Mouse (Mus musculus): ENCODE data around the gene Sstr3. TPM values are rescaled to one million over a fixed set of nuclear protein-coding genes. Genes with fewer than 3 reads are reported as not detected.

The Sstr3 gene
- polyA plus RNA-seq, 1 experiment from 2014 or later, result 0.20 TPM

DNA sequence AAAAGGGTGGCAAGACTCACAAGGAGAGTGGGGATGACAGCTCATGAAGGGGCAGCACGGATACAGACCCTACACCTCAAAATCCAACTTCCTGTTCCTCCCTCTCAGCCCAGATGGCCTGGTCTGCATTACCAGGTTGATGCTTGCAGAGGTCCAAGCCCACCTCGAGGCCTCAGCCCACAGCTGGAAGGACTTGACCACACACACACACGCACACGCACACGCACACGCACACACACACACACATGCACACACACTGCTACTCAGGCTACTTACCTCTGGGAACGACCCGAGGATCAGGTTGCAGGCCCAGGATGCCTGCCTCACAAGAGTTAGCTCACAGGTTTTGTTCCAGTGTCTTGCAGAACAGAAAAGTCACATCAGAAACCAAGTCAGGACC is 54.6 kb downstream of the Sstr3 start:
- WGBS, result 66% methylated on average over 8 of the region's 8 CpGs
- no peak overlapping the region for H3K4me2 ChIP-seq
- peaks cover 18% of the 10 kb centered on the region for H3K27me3 ChIP-seq
- no peak overlapping the region for H3K27ac ChIP-seq
- no peaks in the 10 kb centered on the region for H3K36me3 ChIP-seq
- H3K4me1 ChIP-seq (replicated peaks), result no peaks in the 10 kb centered on the region
- ATAC-seq (replicated peaks; ENCODE audit: insufficient number of reproducible peaks, insufficient read depth, low FRiP score, low read depth), result no peak
- no peak overlapping the region for H3K9ac ChIP-seq
- no peak overlapping the region for H3K4me3 ChIP-seq
- H3K9me3 ChIP-seq (replicated peaks), result no peaks in the 10 kb centered on the region

DNA sequence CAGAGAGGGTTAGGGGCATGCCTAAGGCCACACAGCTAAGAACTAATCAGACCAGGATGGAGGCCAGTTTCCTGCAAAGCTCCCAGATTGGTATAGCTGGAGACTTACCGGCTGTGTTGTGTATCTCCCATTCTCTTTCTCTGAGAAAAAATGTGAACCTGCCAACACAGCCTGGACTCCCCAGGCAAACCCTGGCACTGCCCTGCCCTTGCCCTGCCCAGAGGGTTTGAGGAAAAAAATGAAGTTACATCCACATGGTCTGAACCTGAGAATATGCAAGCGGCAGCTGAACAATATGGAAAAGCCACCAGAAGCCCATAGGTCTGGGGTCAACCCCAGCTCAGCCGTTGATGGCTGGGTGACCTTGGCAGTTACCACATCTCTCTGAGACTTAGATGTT is 55.2 kb downstream of the Sstr3 start:
- H3K4me3 ChIP-seq, result no peak overlapping the region
- no peaks in the 10 kb centered on the region for H3K9me3 ChIP-seq (replicated peaks)
- no peak overlapping the region for H3K9ac ChIP-seq
- no peaks in the 10 kb centered on the region for H3K36me3 ChIP-seq
- H3K27ac ChIP-seq, result no peak overlapping the region
- peaks cover 18% of the 10 kb centered on the region for H3K27me3 ChIP-seq
- H3K4me2 ChIP-seq, result no peak overlapping the region
- ATAC-seq (replicated peaks; ENCODE audit: insufficient number of reproducible peaks, insufficient read depth, low FRiP score, low read depth), result no peak
- 77% methylated on average over 3 of the region's 3 CpGs for WGBS
- no peaks in the 10 kb centered on the region for H3K4me1 ChIP-seq (replicated peaks)

DNA sequence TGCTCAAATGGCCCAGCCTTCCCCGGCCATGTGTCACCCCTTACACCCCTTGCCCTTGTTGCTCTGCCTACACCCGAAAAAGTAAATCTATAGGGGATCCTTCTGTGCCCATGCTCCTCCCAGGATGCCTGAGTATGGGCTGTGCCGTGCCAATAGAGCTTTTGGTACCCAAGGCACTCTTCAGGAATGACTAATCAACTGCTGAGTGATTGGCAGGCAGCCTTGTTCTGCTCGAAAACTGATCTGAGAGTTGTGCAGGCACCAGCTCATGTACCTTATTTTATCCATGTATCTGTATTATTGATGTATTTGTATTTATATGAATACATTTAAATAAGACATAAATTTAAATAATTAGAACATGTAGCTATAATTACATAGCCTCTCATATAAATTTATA is 57.4 kb downstream of the Sstr3 start:
- H3K4me3 ChIP-seq, result no peak overlapping the region
- no peak overlapping the region for H3K4me2 ChIP-seq
- 67% methylated on average over 4 of the region's 4 CpGs for WGBS
- no peak overlapping the region for H3K27ac ChIP-seq
- H3K9me3 ChIP-seq (replicated peaks), result no peaks in the 10 kb centered on the region
- H3K9ac ChIP-seq, result no peak overlapping the region
- no peaks in the 10 kb centered on the region for H3K36me3 ChIP-seq
- no peak for ATAC-seq (replicated peaks; ENCODE audit: insufficient number of reproducible peaks, insufficient read depth, low FRiP score, low read depth)
- no peaks in the 10 kb centered on the region for H3K4me1 ChIP-seq (replicated peaks)
- H3K27me3 ChIP-seq, result peaks cover 18% of the 10 kb centered on the region

Other genes with a start within 250 kb of the Sstr3 start
- gene Csf2rb2, start 239.0 kb downstream of the Sstr3 start, polyA plus RNA-seq (2015; fragmentation: Nextera tagmentation; extraction: Ambion mirVana), result 0.42 and 0.54 TPM in 2 replicates
- gene Csf2rb, start 218.9 kb downstream of the Sstr3 start, polyA plus RNA-seq (2015; fragmentation: Nextera tagmentation; extraction: Ambion mirVana), result 1.2 and 3.0 TPM in 2 replicates
- gene Tex33, start 148.8 kb downstream of the Sstr3 start, polyA plus RNA-seq (2015; fragmentation: Nextera tagmentation; extraction: Ambion mirVana), result not detected in 2 replicates
- gene Tst, start 138.8 kb downstream of the Sstr3 start, polyA plus RNA-seq (2015; fragmentation: Nextera tagmentation; extraction: Ambion mirVana), result 22.6 and 38.7 TPM in 2 replicates
- 1.3 and 1.5 TPM in 2 replicates for gene Mpst, start 138.3 kb downstream of the Sstr3 start, polyA plus RNA-seq (2015; fragmentation: Nextera tagmentation; extraction: Ambion mirVana)
- 19.1 and 28.5 TPM in 2 replicates for gene Kctd17, start 116.1 kb downstream of the Sstr3 start, polyA plus RNA-seq (2015; fragmentation: Nextera tagmentation; extraction: Ambion mirVana)
- gene Tmprss6, start 76.1 kb downstream of the Sstr3 start, polyA plus RNA-seq (2015; fragmentation: Nextera tagmentation; extraction: Ambion mirVana), result 0.21 and 0.60 TPM in 2 replicates
- gene Il2rb, start 49.4 kb downstream of the Sstr3 start, polyA plus RNA-seq (2015; fragmentation: Nextera tagmentation; extraction: Ambion mirVana), result 0.30 and 1.9 TPM in 2 replicates
- gene C1qtnf6, start 13.3 kb downstream of the Sstr3 start, polyA plus RNA-seq (2015; fragmentation: Nextera tagmentation; extraction: Ambion mirVana), result 28.9 and 37.3 TPM in 2 replicates
- gene Rac2, start 28.1 kb upstream of the Sstr3 start, polyA plus RNA-seq (2015; fragmentation: Nextera tagmentation; extraction: Ambion mirVana), result 9.3 and 52.8 TPM in 2 replicates
- gene Cyth4, start 52.4 kb upstream of the Sstr3 start, polyA plus RNA-seq (2015; fragmentation: Nextera tagmentation; extraction: Ambion mirVana), result 5.5 and 11.7 TPM in 2 replicates
- 0.10 and 0.19 TPM in 2 replicates for gene Elfn2, start 174.1 kb upstream of the Sstr3 start, polyA plus RNA-seq (2015; fragmentation: Nextera tagmentation; extraction: Ambion mirVana)
- 13.6 and 21.0 TPM in 2 replicates for gene Mfng, start 228.8 kb upstream of the Sstr3 start, polyA plus RNA-seq (2015; fragmentation: Nextera tagmentation; extraction: Ambion mirVana)

Measured in heart, embryonic 15.5 days (tissue).